Mouse (Mus musculus) brain, adult 10 weeks (tissue): ENCODE data around the gene Il27ra. TPM values are rescaled to one million over a fixed set of nuclear protein-coding genes. Genes with fewer than 3 reads are reported as not detected.

Experiments
- polyA plus RNA-seq: library from polyadenylated mRNA; stranded (reverse); fragments of 350-450 nt; fragmentation: Illumina TruSeq; extraction: RNeasy Lipid Tissue Mini Kit (QIAGEN cat#74804); gene quantifications from one replicate; pipeline ENCODE4 v1.2.3, GENCODE M21; 2015; ENCODE audit warnings: low read depth, low replicate concordance

The Il27ra gene
- not detected for polyA plus RNA-seq

GRCm38 (mm10) chr8:84042066-84042947 lies at the start of gene Il27ra:
Il27ra (minus strand) TSS chr8:84042589.

GRCm38 (mm10) chr8:84066291-84066930 lies 24.0 kb upstream of the Il27ra start, which contains the start of gene Rfx1:
Rfx1 (plus strand) TSS chr8:84066834.

GRCm38 (mm10) chr8:84065037-84065436 lies 22.6 kb upstream of the Il27ra start, which contains the start of gene Gm10643:
Gm10643 (minus strand) TSS chr8:84065137.

GRCm38 (mm10) chr8:84044900-84045299 lies 2.5 kb upstream of the Il27ra start, which contains the start of gene Rln3:
Rln3 (minus strand) TSS chr8:84045000.

GRCm38 (mm10) chr8:84021096-84021495 lies 21.3 kb downstream of the Il27ra start, which contains the start of gene Palm3:
Palm3 (plus strand) TSS chr8:84021471.

GRCm38 (mm10) chr8:84011705-84012498 lies 30.5 kb downstream of the Il27ra start, which contains the start of gene 2210011C24Rik:
2210011C24Rik (minus strand) TSS chr8:84012171.

GRCm38 (mm10) chr8:84001281-84002000 lies 40.9 kb downstream of the Il27ra start, which contains the start of gene 1700067K01Rik:
1700067K01Rik (plus strand) TSS chr8:84001502.

GRCm38 (mm10) chr8:83997511-83998141 lies 44.8 kb downstream of the Il27ra start, which contains the start of gene Samd1:
Samd1 (plus strand) TSS chr8:83997672.

Other genes with a start within 250 kb of the Il27ra start
- 144 TPM for gene Adgrl1, start 142.5 kb downstream of the Il27ra start, polyA plus RNA-seq
- gene Gm10644, start 87.4 kb downstream of the Il27ra start, polyA plus RNA-seq = 0.31 TPM
- gene Asf1b, start 87.1 kb downstream of the Il27ra start, polyA plus RNA-seq = 0.83 TPM
- gene Prkaca, start 69.6 kb downstream of the Il27ra start, polyA plus RNA-seq = 188 TPM
- gene Samd1, start 44.9 kb downstream of the Il27ra start, polyA plus RNA-seq = 36.5 TPM
- gene 1700067K01Rik, start 41.1 kb downstream of the Il27ra start, polyA plus RNA-seq = not detected
- gene 2210011C24Rik, start 30.4 kb downstream of the Il27ra start, polyA plus RNA-seq = 2.7 TPM
- gene Palm3, start 21.1 kb downstream of the Il27ra start, polyA plus RNA-seq = 1.6 TPM
- 3.0 TPM for gene Rln3, start 2.4 kb upstream of the Il27ra start, polyA plus RNA-seq
- gene Gm10643, start 22.5 kb upstream of the Il27ra start, polyA plus RNA-seq = 3.7 TPM
- gene Rfx1, start 24.2 kb upstream of the Il27ra start, polyA plus RNA-seq = 13.1 TPM
- 18.4 TPM for gene Dcaf15, start 62.2 kb upstream of the Il27ra start, polyA plus RNA-seq
- gene Podnl1, start 83.4 kb upstream of the Il27ra start, polyA plus RNA-seq = not detected
- gene Cc2d1a, start 105.3 kb upstream of the Il27ra start, polyA plus RNA-seq = 29.2 TPM
- gene 4930432K21Rik, start 105.4 kb upstream of the Il27ra start, polyA plus RNA-seq = 2.5 TPM
- not detected for gene Nanos3, start 142.6 kb upstream of the Il27ra start, polyA plus RNA-seq
- gene Zswim4, start 194.5 kb upstream of the Il27ra start, polyA plus RNA-seq = 9.6 TPM
- gene D8Ertd738e, start 207.1 kb upstream of the Il27ra start, polyA plus RNA-seq = 197 TPM
- 13.7 TPM for gene Mri1, start 214.7 kb upstream of the Il27ra start, polyA plus RNA-seq
- 25.7 TPM for gene Ccdc130, start 227.8 kb upstream of the Il27ra start, polyA plus RNA-seq